Mouse (Mus musculus) spleen, adult 18-20 months (tissue): Measurements from ENCODE around the gene Fcgr2b.

Experiments used
- DNase-seq, 2 experiments: peaks; one replicate each; pipeline ENCODE4 v3.0.0; 2022; ENCODE audit warnings: mixed read lengths in 2 of 2

The Fcgr2b gene

GRCm38 (mm10) chr1:170919308-170919707, 57.0 kb downstream of the Fcgr2b start:
- no peak for DNase-seq

DNA sequence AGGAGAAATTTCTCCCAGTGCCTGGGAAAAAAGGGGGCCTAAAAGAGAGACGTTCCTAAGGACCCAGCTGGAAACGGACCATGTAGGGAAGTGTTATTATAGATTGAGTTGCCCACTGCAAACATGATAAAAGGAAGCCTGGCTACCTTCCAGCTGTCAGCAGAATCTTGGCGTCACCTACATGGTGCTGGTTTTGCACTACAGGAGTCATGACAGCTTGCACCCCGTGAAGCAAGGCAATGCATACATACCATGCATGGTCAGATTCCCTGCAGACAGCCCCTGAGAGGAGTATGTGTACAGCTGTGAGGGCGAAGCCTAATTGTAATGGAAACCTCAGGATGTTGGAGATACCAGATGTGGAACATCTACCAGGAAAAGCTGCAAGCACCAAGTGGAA, 60.7 kb downstream of the Fcgr2b start:
- DNase-seq: no peak

DNA sequence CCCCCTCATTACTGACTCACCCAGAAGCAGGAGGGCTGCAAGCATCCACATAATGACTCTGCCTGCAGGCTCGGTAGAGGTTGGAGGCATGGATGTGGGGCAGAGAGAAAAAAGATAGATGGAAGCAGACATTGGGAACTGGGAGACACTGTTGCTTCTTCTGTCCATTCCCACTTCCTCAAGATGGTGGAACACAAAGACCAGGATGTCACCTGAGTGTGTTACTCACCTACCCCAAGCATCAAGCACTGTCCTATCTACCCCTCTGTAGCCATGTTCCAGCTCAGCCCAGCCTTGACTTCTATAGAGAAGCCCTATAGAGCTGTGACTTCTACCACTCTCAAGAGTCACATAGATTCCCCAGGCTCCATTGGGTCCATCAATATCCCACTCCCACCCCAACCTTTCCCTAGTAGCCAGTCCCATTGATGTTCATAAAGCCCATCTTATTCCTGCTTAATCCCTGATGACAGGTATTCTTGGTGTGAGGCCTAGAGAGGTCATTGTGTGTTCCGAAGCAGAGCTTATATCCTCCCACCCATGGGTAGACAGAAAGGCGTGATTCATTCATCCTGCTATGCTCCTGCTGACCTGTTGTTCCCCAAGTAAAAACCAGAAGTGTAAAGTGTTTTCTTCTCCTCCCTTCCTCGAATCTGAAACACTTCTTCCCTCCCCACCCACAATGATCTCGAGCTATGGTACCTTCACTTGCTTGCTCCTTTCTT, 63.3 kb downstream of the Fcgr2b start, which contains the start of gene Fcrlb:
TSS of gene Fcrlb (minus strand) at position 51 of the 725 bp plus-strand sequence.
- DNase-seq: no peak

DNA sequence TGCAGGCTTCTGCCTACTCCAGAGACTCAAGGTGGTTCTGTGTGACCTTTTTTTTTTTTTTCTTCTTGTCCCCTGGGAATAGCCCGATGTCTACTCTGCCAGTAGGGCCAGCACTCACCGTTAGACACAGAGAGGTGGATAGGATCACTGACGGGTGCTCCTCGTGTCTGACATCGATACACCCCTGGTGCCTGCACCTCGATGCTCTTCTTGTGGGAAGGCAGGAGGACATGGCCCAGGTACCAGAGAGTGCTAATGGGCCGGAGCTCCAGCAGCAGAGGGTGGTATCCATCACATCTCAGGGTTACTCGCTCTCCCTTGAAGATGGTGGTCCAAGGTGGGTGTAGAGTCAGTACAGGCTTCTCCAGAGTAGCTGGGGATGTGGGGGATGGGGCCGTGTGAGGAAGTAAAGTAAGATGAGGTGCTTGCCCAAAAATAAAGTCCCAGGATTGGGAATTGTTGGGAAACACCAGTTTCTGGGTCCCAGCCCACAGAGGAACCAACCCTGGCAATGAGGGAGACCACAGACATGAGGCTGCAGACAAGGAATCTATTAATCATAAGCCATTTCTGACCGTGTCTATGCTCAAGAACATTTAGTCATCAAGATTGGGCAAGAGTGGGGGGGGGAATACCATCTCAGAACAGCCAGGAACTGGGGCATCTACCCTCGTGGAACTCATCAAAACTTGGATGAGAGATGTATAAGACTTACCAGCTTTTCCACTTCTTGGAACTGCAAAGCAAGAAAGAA, 64.3 kb downstream of the Fcgr2b start:
- no peak for DNase-seq
